Mouse (Mus musculus) urinary bladder, adult 2 months (tissue): ENCODE measurements around the gene Foxd1. TPM values are rescaled to one million over a fixed set of nuclear protein-coding genes. Genes with fewer than 3 reads are reported as not detected.
A peak's percentile ranks its signal among the peaks of the same experiment; 100 is the strongest.

Source experiments
- DNase-seq: peaks from one replicate; pipeline ENCODE4 v3.0.0; 2022; ENCODE audit warnings: low spot score
- polyA plus RNA-seq: library from polyadenylated mRNA; depleted of rRNA; stranded (reverse); fragments of >200 nt; gene quantifications from 2 replicates; pipeline ENCODE4 v1.2.3, GENCODE M21; 2012; rRNA removed

The Foxd1 gene
- polyA plus RNA-seq = 0.01 TPM in 1 of 2 replicates, not detected in the other

- DNase-seq = peak; percentile 25
Observed at GRCm38 (mm10) chr13:98354090-98354801, at the start of gene Foxd1. Gene Foxd1 (plus strand): TSS chr13:98354242.

GRCm38 (mm10) chr13:98305257-98305656 lies 48.8 kb upstream of the Foxd1 start:
- no peak for DNase-seq

GRCm38 (mm10) chr13:98306393-98306792 lies 47.6 kb upstream of the Foxd1 start:
- no peak for DNase-seq

- DNase-seq = no peak
Observed at GRCm38 (mm10) chr13:98306852-98307475, 47.1 kb upstream of the Foxd1 start.

- no peak for DNase-seq
Observed at GRCm38 (mm10) chr13:98308004-98308403, 46.0 kb upstream of the Foxd1 start.

- no peak for DNase-seq
Observed at GRCm38 (mm10) chr13:98308724-98309123, 45.3 kb upstream of the Foxd1 start.

- no peak for DNase-seq
Observed at GRCm38 (mm10) chr13:98311597-98311996, 42.4 kb upstream of the Foxd1 start.

- no peak for DNase-seq
Observed at GRCm38 (mm10) chr13:98313631-98314030, 40.4 kb upstream of the Foxd1 start.

- DNase-seq = no peak
Observed at GRCm38 (mm10) chr13:98315124-98315523, 38.9 kb upstream of the Foxd1 start.

- no peak for DNase-seq
Observed at GRCm38 (mm10) chr13:98316140-98316479, 37.9 kb upstream of the Foxd1 start.

GRCm38 (mm10) chr13:98316480-98317245 lies 37.4 kb upstream of the Foxd1 start, which contains the start of gene Btf3:
Gene Btf3 (minus strand): TSS chr13:98317006.
- peak; percentile 83 for DNase-seq

- DNase-seq = no peak
Observed at GRCm38 (mm10) chr13:98317246-98317677, 36.8 kb upstream of the Foxd1 start.

GRCm38 (mm10) chr13:98317911-98318310 lies 36.1 kb upstream of the Foxd1 start:
- DNase-seq = no peak

- DNase-seq = no peak
Observed at GRCm38 (mm10) chr13:98325034-98325433, 29.0 kb upstream of the Foxd1 start.

GRCm38 (mm10) chr13:98332106-98332505 lies 21.9 kb upstream of the Foxd1 start:
- no peak for DNase-seq

GRCm38 (mm10) chr13:98336205-98336604 lies 17.8 kb upstream of the Foxd1 start:
- no peak for DNase-seq

- DNase-seq = no peak
Observed at GRCm38 (mm10) chr13:98340506-98340905, 13.5 kb upstream of the Foxd1 start.

- no peak for DNase-seq
Observed at GRCm38 (mm10) chr13:98349491-98349890, 4.6 kb upstream of the Foxd1 start.

- DNase-seq = no peak
Observed at GRCm38 (mm10) chr13:98351527-98351926, 2.5 kb upstream of the Foxd1 start.

GRCm38 (mm10) chr13:98352381-98352975 lies 1.6 kb upstream of the Foxd1 start:
- no peak for DNase-seq

- DNase-seq = no peak
Observed at GRCm38 (mm10) chr13:98353709-98354089, 343 bp upstream of the Foxd1 start.

GRCm38 (mm10) chr13:98354871-98355558 lies 973 bp downstream of the Foxd1 start:
- DNase-seq = peak; percentile 27
